Mouse (Mus musculus) bone marrow, adult 2 months (tissue): ENCODE measurements around the gene Mtnr1b.
"Not testable (repeated sequence)": the region's sequence is repeated elsewhere in the genome, so short reads cannot be mapped to it uniquely, and the experiment has no call there.

Experiments
- CTCF ChIP-seq: fragments of 200-500 bp; IDR thresholded peaks from 2 replicates; pipeline ENCODE4 v1.5.1; 2011; ENCODE audit warnings: low read length, control low read depth; ENCODE audit not compliant: control insufficient read depth, insufficient read depth
- POLR2A ChIP-seq: fragments of 200-500 bp; IDR thresholded peaks from 2 replicates; pipeline ENCODE4 v1.6.1; 2011; ENCODE audit warnings: low read depth, mild to moderate bottlenecking, control low read depth, low read length, borderline replicate concordance; ENCODE audit not compliant: control insufficient read depth

- not testable (repeated sequence) for TF ChIP-seq CTCF, POLR2A
Observed at GRCm38 (mm10) chr9:15844936-15845335, 29.4 kb downstream of the Mtnr1b start.
